ENCODE assay signal across 8 mouse cellular contexts in the genomic region with DNA sequence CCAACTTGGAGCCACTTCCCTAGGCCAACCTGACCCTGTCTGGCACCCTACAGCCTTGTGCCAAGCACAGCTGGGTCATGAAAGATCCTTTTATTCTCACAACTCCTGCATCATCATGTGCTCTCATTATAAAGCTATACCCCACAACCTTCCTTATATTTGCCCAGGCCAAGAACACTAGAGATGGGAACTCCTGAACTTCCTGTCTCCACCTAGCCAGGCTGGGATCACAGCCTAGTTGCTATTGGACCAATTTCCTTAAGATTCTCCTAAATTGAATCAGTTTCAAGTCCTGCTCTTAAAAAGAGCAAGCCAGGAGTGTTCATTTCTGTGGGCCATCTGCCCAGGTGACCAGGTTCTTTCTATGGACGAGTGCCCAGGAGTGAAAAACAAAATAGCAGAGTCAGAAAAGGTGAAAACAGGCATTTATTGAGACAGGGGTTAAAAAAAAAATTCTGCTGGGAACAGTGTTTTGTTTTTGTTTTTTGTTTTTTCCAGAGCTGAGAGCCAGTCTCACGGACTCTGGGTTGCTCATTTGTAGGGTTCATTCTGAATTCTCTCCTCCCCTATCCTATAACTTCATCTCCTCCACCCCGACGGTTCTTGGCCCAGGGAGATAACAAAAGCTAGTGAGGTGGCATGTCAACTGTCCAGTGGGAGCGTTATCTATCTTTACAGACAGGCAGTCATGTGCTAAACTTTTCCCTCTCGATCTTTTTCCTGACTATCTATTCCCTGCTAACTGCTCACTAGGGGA. TPM values are rescaled to one million over a fixed set of nuclear protein-coding genes. Genes with fewer than 3 reads are reported as not detected.
DNase-seq lines count a peak whose midpoint lies in the region; ATAC-seq and TF ChIP-seq lines count a peak whose summit lies in the region.

No protein-coding gene starts in this region.

- H3K4me2 ChIP-seq in heart, embryonic 14.5 days (ENCODE audit: low read length) = peak overlapping the region; percentile 85
- peak overlapping the region; percentile 67 for H3K4me2 ChIP-seq in forebrain, embryonic 11.5 days (ENCODE audit: low read depth, low read length, severe bottlenecking)
- peak overlapping the region; percentile 57 for H3K4me2 ChIP-seq in stomach, embryonic 15.5 days

- no peak for TF ChIP-seq CTCF in G1E (IDR thresholded peaks at IDR 0.05; ENCODE audit: low read depth, low read length)
- TF ChIP-seq CTCF in liver, adult 2 months (IDR thresholded peaks at IDR 0.05; ENCODE audit: low read depth, low read length) = no peak

- H3K9ac ChIP-seq in heart, embryonic 14.5 days (ENCODE audit: low read length) = peak overlapping the region; percentile 90
- peak overlapping the region; percentile 92 for H3K9ac ChIP-seq in forebrain, embryonic 11.5 days (ENCODE audit: low read length)
- H3K9ac ChIP-seq in liver, adult 2 months (ENCODE audit: low read depth, low read length) = peak overlapping the region; percentile 80
- peak overlapping the region; percentile 59; the same call in 1 of the 2 replicates for H3K9ac ChIP-seq in stomach, embryonic 15.5 days

- peak overlapping the region; percentile 91 to 94 for H3K27ac ChIP-seq in heart, embryonic 14.5 days (replicated peaks in 1 of 2; ENCODE audit: control insufficient read depth in 1 of 2, insufficient read depth in 1 of 2, low read depth in 2 of 2, low read length in 2 of 2)
- H3K27ac ChIP-seq in forebrain, embryonic 11.5 days (ENCODE audit: low read depth, low read length) = peak overlapping the region; percentile 74
- peak overlapping the region; percentile 97 for H3K27ac ChIP-seq in liver, adult 2 months (replicated peaks; ENCODE audit: insufficient read depth, low read depth, low read length)
- H3K27ac ChIP-seq in stomach, embryonic 15.5 days = peak overlapping the region; percentile 88

- 7% methylated on average over 6 of the region's 6 CpGs for WGBS in heart, embryonic 14.5 days
- 12% methylated on average over 6 of the region's 6 CpGs for WGBS in forebrain, embryonic 11.5 days
- 3% methylated on average over 6 of the region's 6 CpGs for WGBS in liver, adult 2 months
- WGBS in stomach, embryonic 15.5 days = 10% methylated on average over 6 of the region's 6 CpGs

- intact Hi-C loops in heart, postnatal 10 days (cut with DNase I) = loop anchor here (5.0 kb wide), 1 partner anchor 51 kb away; no protein-coding TSS in a partner anchor

- peaks cover 16% of the 10 kb centered on the region; the same call in 1 of the 2 replicates for H3K79me2 ChIP-seq in liver, adult 2 months (ENCODE audit: control insufficient read depth, insufficient read depth, low read length)

- H3K36me3 ChIP-seq in heart, embryonic 14.5 days (ENCODE audit: control insufficient read depth, insufficient read depth, low read length) = no peaks in the 10 kb centered on the region
- H3K36me3 ChIP-seq in G1E (replicated peaks) = peaks cover 15% of the 10 kb centered on the region
- H3K36me3 ChIP-seq in forebrain, embryonic 11.5 days (ENCODE audit: control insufficient read depth, insufficient read depth, low read length) = no peaks in the 10 kb centered on the region
- no peaks in the 10 kb centered on the region for H3K36me3 ChIP-seq in liver, adult 2 months (ENCODE audit: control insufficient read depth, insufficient read depth, low read length)
- no peaks in the 10 kb centered on the region for H3K36me3 ChIP-seq in stomach, embryonic 15.5 days

- ATAC-seq in heart, embryonic 14.5 days (ENCODE audit: insufficient number of reproducible peaks, insufficient read depth, low FRiP score, low read depth) = no peak
- ATAC-seq in G1E (ENCODE audit: extremely low read depth, insufficient number of reproducible peaks, low FRiP score, poor library complexity, severe bottlenecking) = peak; percentile 85
- ATAC-seq in forebrain, embryonic 11.5 days (replicated peaks; ENCODE audit: low FRiP score) = peak; percentile 28; the same call in 1 of the 2 replicates
- ATAC-seq in stomach, embryonic 15.5 days (ENCODE audit: insufficient read depth, low FRiP score, low read depth) = peak; percentile 69

- TF ChIP-seq POLR2A in liver, adult 2 months (IDR thresholded peaks at IDR 0.05; ENCODE audit: extremely low read depth, insufficient read depth, low read length) = no peak

- DNase-seq in heart, postnatal 10 days = no peak
- peak; percentile 80 for DNase-seq in G1E (ENCODE audit: low spot score)
- no peak for DNase-seq in forebrain, embryonic 11.5 days (ENCODE audit: low spot score)
- peak; percentile 61 for DNase-seq in liver, adult 2 months (ENCODE audit: extremely low read depth, low read depth, low spot score)
- no peak for DNase-seq in urinary bladder, postnatal 10 days (ENCODE audit: low spot score)
- no peak for DNase-seq in ovary, adult 18-20 months (ENCODE audit: low spot score)

- H3K27me3 ChIP-seq in heart, embryonic 14.5 days (ENCODE audit: control insufficient read depth, insufficient read depth, low read length) = no peaks in the 10 kb centered on the region
- no peaks in the 10 kb centered on the region for H3K27me3 ChIP-seq in G1E (ENCODE audit: insufficient read depth, low read length)
- H3K27me3 ChIP-seq in forebrain, embryonic 11.5 days (ENCODE audit: control insufficient read depth, insufficient read depth, low read length) = no peaks in the 10 kb centered on the region
- no peaks in the 10 kb centered on the region for H3K27me3 ChIP-seq in liver, adult 2 months (ENCODE audit: control insufficient read depth, insufficient read depth, low read length)
- no peaks in the 10 kb centered on the region for H3K27me3 ChIP-seq in stomach, embryonic 15.5 days (replicated peaks)

- peak overlapping the region; percentile 77 to 88 for H3K4me3 ChIP-seq in heart, embryonic 14.5 days (ENCODE audit: control insufficient read depth in 1 of 2, insufficient read depth in 1 of 2, low read depth in 1 of 2, low read length in 2 of 2)
- H3K4me3 ChIP-seq in G1E (ENCODE audit: low read depth, low read length) = peak overlapping the region; percentile 88
- H3K4me3 ChIP-seq in forebrain, embryonic 11.5 days (ENCODE audit: low read depth, low read length) = peak overlapping the region; percentile 94
- H3K4me3 ChIP-seq in liver, adult 2 months (ENCODE audit: insufficient read depth, low read depth, low read length) = peak overlapping the region; percentile 64
- H3K4me3 ChIP-seq in stomach, embryonic 15.5 days (replicated peaks) = peak overlapping the region; percentile 92

- H3K9me3 ChIP-seq in heart, embryonic 14.5 days (ENCODE audit: control insufficient read depth, low read length) = no peaks in the 10 kb centered on the region
- H3K9me3 ChIP-seq in G1E (replicated peaks) = peaks cover 5% of the 10 kb centered on the region
- H3K9me3 ChIP-seq in forebrain, embryonic 11.5 days (ENCODE audit: control insufficient read depth, low read length) = no peaks in the 10 kb centered on the region
- no peaks in the 10 kb centered on the region for H3K9me3 ChIP-seq in stomach, embryonic 15.5 days

- H3K4me1 ChIP-seq in heart, embryonic 14.5 days (ENCODE audit: control insufficient read depth in 2 of 2, insufficient read depth in 2 of 2, low read length in 2 of 2) = peaks cover 8 to 30% of the 10 kb centered on the region in 2 experiments
- H3K4me1 ChIP-seq in G1E (ENCODE audit: insufficient read depth, low read depth, low read length) = peaks cover 60% of the 10 kb centered on the region
- H3K4me1 ChIP-seq in forebrain, embryonic 11.5 days (replicated peaks; ENCODE audit: control insufficient read depth, insufficient read depth, low read length) = 0 out of 2 replicates have a peak, but pooled peaks cover 7% of the 10 kb centered on the region
- H3K4me1 ChIP-seq in liver, adult 2 months (ENCODE audit: control insufficient read depth, insufficient read depth, low read length) = peaks cover 23% of the 10 kb centered on the region
- peaks cover 12% of the 10 kb centered on the region for H3K4me1 ChIP-seq in stomach, embryonic 15.5 days

RNA-seq across cellular contexts. Expression of a gene that starts 0.8 kb away (rescaled TPM):
- polyA plus RNA-seq in heart, embryonic 14.5 days (2014; fragmentation: Nextera tagmentation; extraction: Ambion mirVana) = 16.5 and 17.9 TPM in 2 replicates
- total RNA-seq in heart, postnatal 10 days (2021) = 10 to 100 TPM; 20.3 to 20.7 TPM
- total RNA-seq in G1E (2014; fragmentation: Nextera tagmentation) = 44.0 and 48.2 TPM in 2 replicates
- 52.9 and 80.4 TPM in 2 replicates for total RNA-seq in G1E (2017)
- polyA plus RNA-seq in G1E (2012) = 18.5 and 23.4 TPM in 2 replicates
- 23.1 and 27.0 TPM in 2 replicates for polyA plus RNA-seq in forebrain, embryonic 11.5 days (2014; fragmentation: Nextera tagmentation; extraction: Ambion mirVana)
- 11.4 and 13.1 TPM in 2 replicates for total RNA-seq in liver, adult 2 months (2014; rRNA removed)
- 8.3 and 11.8 TPM in 2 replicates for polyA plus RNA-seq in liver, adult 2 months (2012; rRNA removed)
- polyA plus RNA-seq in stomach, embryonic 15.5 days (2015; fragmentation: Nextera tagmentation; extraction: Ambion mirVana) = 26.6 and 29.2 TPM in 2 replicates

RNA-seq across cellular contexts. Expression of a gene that starts 26.2 kb away (rescaled TPM):
- polyA plus RNA-seq in heart, embryonic 14.5 days (2014; fragmentation: Nextera tagmentation; extraction: Ambion mirVana) = 4.8 TPM in 2 replicates
- 1 to 10 TPM; 2.5 to 3.9 TPM for total RNA-seq in heart, postnatal 10 days (2021)
- total RNA-seq in G1E (2014; fragmentation: Nextera tagmentation) (5.0 and 6.9 TPM in 2 replicates), G1E (2017) (10.2 and 10.3 TPM in 2 replicates)
- polyA plus RNA-seq in G1E (2012) = 7.8 and 10.3 TPM in 2 replicates
- polyA plus RNA-seq in forebrain, embryonic 11.5 days (2014; fragmentation: Nextera tagmentation; extraction: Ambion mirVana) = 6.0 and 6.7 TPM in 2 replicates
- 2.0 and 2.8 TPM in 2 replicates for total RNA-seq in liver, adult 2 months (2014; rRNA removed)
- polyA plus RNA-seq in liver, adult 2 months (2012; rRNA removed) = 3.6 and 4.0 TPM in 2 replicates
- 4.8 and 5.4 TPM in 2 replicates for polyA plus RNA-seq in stomach, embryonic 15.5 days (2015; fragmentation: Nextera tagmentation; extraction: Ambion mirVana)

RNA-seq across cellular contexts. Expression of a gene that starts 46.0 kb away (rescaled TPM):
- polyA plus RNA-seq in heart, embryonic 14.5 days (2014; fragmentation: Nextera tagmentation; extraction: Ambion mirVana) = 30.7 and 31.0 TPM in 2 replicates
- total RNA-seq in heart, postnatal 10 days (2021) = 10 to 100 TPM; 41.3 to 41.7 TPM
- 62.4 and 63.5 TPM in 2 replicates for total RNA-seq in G1E (2014; fragmentation: Nextera tagmentation)
- 39.4 and 40.6 TPM in 2 replicates for total RNA-seq in G1E (2017)
- 27.3 and 34.6 TPM in 2 replicates for polyA plus RNA-seq in G1E (2012)
- polyA plus RNA-seq in forebrain, embryonic 11.5 days (2014; fragmentation: Nextera tagmentation; extraction: Ambion mirVana) = 34.7 and 35.3 TPM in 2 replicates
- total RNA-seq in liver, adult 2 months (2014; rRNA removed) = 19.8 and 26.6 TPM in 2 replicates
- polyA plus RNA-seq in liver, adult 2 months (2012; rRNA removed) = 28.9 and 34.3 TPM in 2 replicates
- polyA plus RNA-seq in stomach, embryonic 15.5 days (2015; fragmentation: Nextera tagmentation; extraction: Ambion mirVana) = 37.3 and 43.1 TPM in 2 replicates

Comparison
In these comparisons a context has a peak if more than half of its experiments do, and no peak if none do; other contexts are left out.
1. DNase-seq: peak in G1E (single experiment) and liver, adult 2 months (single experiment); none in heart, postnatal 10 days (0 of 2), forebrain, embryonic 11.5 days (single experiment), urinary bladder, postnatal 10 days (single experiment) and ovary, adult 18-20 months (single experiment).
2. Peak in every context shown above with its lines, with median percentiles within 50 percentile points of each other: H3K27ac ChIP-seq, H3K4me2 ChIP-seq, H3K4me3 ChIP-seq and H3K9ac ChIP-seq.